Mouse (Mus musculus) hematopoietic stem cell, adult 5-6 weeks (primary cell): ENCODE data around the gene Syndig1. TPM values are rescaled to one million over a fixed set of nuclear protein-coding genes. Genes with fewer than 3 reads are reported as not detected.

Source experiments
- ATAC-seq, 2 experiments: fragments of 125-278 bp in 1 of 2; replicated peaks in 1 of 2; 2 replicates each; pipeline ENCODE4 v1.8.0; 2016 to 2017; ENCODE audit warnings: inconsistent platforms in 2 of 2, mild to moderate bottlenecking in 2 of 2, moderate number of reproducible peaks in 2 of 2, low read depth in 1 of 2, moderate TSS enrichment in 1 of 2; ENCODE audit not compliant: low FRiP score in 2 of 2, poor library complexity in 2 of 2, severe bottlenecking in 2 of 2, insufficient read depth in 1 of 2, low TSS enrichment in 1 of 2
- total RNA-seq: library from RNA; stranded (forward); fragments of 172-1452, 232-1000 nt; gene quantifications from 2 replicates; pipeline ENCODE4 v1.2.3, GENCODE M21; 2017

The Syndig1 gene
- total RNA-seq, 1 experiment from 2014 or later = not detected

DNA sequence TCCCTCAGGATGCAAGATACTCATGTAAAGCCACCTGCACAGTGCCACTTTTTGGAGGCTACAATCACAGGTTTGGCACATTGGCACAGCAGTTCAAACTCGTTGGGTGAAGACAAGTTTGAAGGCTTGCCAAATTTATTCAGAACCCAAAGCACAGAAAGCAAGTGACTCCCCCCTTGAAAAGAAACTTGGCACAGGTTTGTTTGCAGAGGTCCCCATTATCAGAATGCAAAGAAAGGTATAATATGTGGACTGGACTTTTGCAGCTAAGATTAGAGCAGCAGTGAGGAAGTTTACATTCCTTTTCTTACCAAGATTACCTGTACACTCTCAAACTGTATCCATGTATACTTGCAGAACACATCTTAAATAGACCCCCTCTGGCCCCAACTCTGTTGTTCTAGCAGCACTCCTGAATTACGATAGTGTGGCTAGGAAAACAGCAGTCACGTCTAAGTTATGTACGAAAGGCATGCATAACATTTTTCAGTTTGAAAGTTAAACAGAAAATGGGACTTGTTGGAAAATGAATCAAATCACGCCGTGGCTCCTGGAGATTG lies 183.9 kb downstream of the Syndig1 start:
- no peak for ATAC-seq

GRCm38 (mm10) chr2:150013785-150014184 lies 184.8 kb downstream of the Syndig1 start:
- ATAC-seq = no peak

DNA sequence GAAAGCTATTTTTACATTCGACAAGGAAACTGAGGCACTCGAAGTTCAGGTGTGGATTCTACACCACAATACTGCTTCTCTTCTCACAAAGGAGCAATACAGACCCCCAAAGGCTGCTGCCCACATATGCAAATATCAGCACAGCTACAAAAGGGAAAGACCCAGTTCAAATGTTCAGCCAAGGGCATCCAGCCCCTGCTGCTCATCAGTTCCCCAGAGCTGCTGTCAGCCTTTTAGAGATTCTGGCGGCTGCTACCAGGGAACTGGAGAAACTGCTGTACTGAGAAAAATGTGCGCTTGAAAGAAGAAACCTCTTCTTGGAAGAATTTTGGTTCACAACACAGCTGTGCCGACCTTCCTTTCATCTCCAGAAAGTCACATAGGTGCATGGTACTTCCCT lies 187.3 kb downstream of the Syndig1 start:
- ATAC-seq = no peak

- no peak for ATAC-seq
Observed at GRCm38 (mm10) chr2:150020706-150021105, 191.7 kb downstream of the Syndig1 start.

GRCm38 (mm10) chr2:150023873-150024339 lies 194.9 kb downstream of the Syndig1 start:
- no peak for ATAC-seq

DNA sequence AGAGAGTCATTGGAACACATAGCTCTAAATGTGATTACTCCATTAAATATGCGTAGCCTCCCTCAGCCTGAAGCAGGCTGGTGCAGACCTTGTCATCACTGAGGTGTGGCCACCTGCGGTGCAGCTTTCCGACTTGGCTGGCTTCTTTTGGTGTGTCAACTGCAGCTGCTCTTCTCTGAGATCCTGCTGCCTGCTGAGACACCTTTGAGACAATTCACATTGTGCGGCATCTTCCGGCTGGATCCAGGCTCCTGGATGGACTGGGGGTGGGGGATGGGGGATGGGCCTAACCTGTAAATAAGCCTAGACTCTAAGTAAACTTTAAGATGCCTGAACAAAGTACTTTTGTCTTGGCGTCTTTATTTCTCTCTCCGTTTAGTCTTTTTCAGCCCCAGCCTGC lies 214.5 kb downstream of the Syndig1 start:
- no peak for ATAC-seq

Other genes starting within 250 kb of the Syndig1 start
- not detected in 2 replicates for gene C530025M09Rik, start 2.0 kb downstream of the Syndig1 start, total RNA-seq